Mouse (Mus musculus): ENCODE measurements around the gene Cd46. TPM values are rescaled to one million over a fixed set of nuclear protein-coding genes. Genes with fewer than 3 reads are reported as not detected.

Gene Cd46
- total and polyA plus RNA-seq, 2 experiments from 2014 or later: 0.90 to 5.3 TPM

- H3K36me3 ChIP-seq (ENCODE audit: insufficient read depth): no peaks in the 10 kb centered on the region
- ATAC-seq: no peak
- H3K9ac ChIP-seq: no peak overlapping the region
- no peak for DNase-seq
- 82% methylated on average over 2 of the region's 2 CpGs for WGBS
- 0 out of 2 replicates have a peak, but pooled peaks cover 5% of the 10 kb centered on the region for H3K4me1 ChIP-seq (ENCODE audit: insufficient read depth)
- no peak overlapping the region for H3K4me2 ChIP-seq (ENCODE audit: low read depth)
- H3K27ac ChIP-seq (ENCODE audit: low read depth, low read length): no peak overlapping the region
- no peak for TF ChIP-seq CTCF (IDR thresholded peaks at IDR 0.05; ENCODE audit: low read depth)
- no peaks in the 10 kb centered on the region for H3K9me3 ChIP-seq (ENCODE audit: low read length)
- H3K4me3 ChIP-seq (ENCODE audit: low read depth, low read length): no peak overlapping the region
- H3K27me3 ChIP-seq (ENCODE audit: insufficient read depth, low read length): no peaks in the 10 kb centered on the region
Observed at GRCm38 (mm10) chr1:195012531-195012930, 79.5 kb downstream of the Cd46 start.

GRCm38 (mm10) chr1:195006267-195006666 lies 85.8 kb downstream of the Cd46 start:
- no peaks in the 10 kb centered on the region for H3K27me3 ChIP-seq (ENCODE audit: insufficient read depth, low read length)
- ATAC-seq: no peak
- H3K36me3 ChIP-seq (ENCODE audit: insufficient read depth): no peaks in the 10 kb centered on the region

GRCm38 (mm10) chr1:195004194-195004593 lies 87.9 kb downstream of the Cd46 start:
- no peak for TF ChIP-seq CTCF (IDR thresholded peaks at IDR 0.05; ENCODE audit: low read depth)
- Histone ChIP-seq H3K27me3 (ENCODE audit: insufficient read depth, low read length) (no peaks in the 10 kb centered on the region), H3K27ac (ENCODE audit: low read depth, low read length) (no peak overlapping the region), H3K9me3 (ENCODE audit: low read length) (no peaks in the 10 kb centered on the region), H3K9ac (no peak overlapping the region), H3K4me1 (ENCODE audit: insufficient read depth) (no peaks in the 10 kb centered on the region), H3K4me2 (ENCODE audit: low read depth) (no peak overlapping the region), H3K36me3 (ENCODE audit: insufficient read depth) (no peaks in the 10 kb centered on the region), H3K4me3 (ENCODE audit: low read depth, low read length) (no peak overlapping the region)
- 80% methylated on average over 1 of the region's 1 CpGs for WGBS
- ATAC-seq (no peak), DNase-seq (no peak)

More at GRCm38 (mm10) chr1:195006267-195006666, 85.8 kb downstream of the Cd46 start:
- H3K9me3 ChIP-seq (ENCODE audit: low read length): no peaks in the 10 kb centered on the region
- H3K9ac ChIP-seq: no peak overlapping the region
- no peaks in the 10 kb centered on the region for H3K4me1 ChIP-seq (ENCODE audit: insufficient read depth)
- no peak overlapping the region for H3K27ac ChIP-seq (ENCODE audit: low read depth, low read length)
- DNase-seq: no peak
- no peak overlapping the region for H3K4me3 ChIP-seq (ENCODE audit: low read depth, low read length)
- H3K4me2 ChIP-seq (ENCODE audit: low read depth): no peak overlapping the region
- no peak for TF ChIP-seq CTCF (IDR thresholded peaks at IDR 0.05; ENCODE audit: low read depth)

- no peak for ATAC-seq
- no peaks in the 10 kb centered on the region for H3K4me1 ChIP-seq (ENCODE audit: insufficient read depth)
- H3K9me3 ChIP-seq (ENCODE audit: low read length): no peaks in the 10 kb centered on the region
- H3K27me3 ChIP-seq (ENCODE audit: insufficient read depth, low read length): no peaks in the 10 kb centered on the region
- H3K36me3 ChIP-seq (ENCODE audit: insufficient read depth): no peaks in the 10 kb centered on the region
- H3K9ac ChIP-seq: no peak overlapping the region
- DNase-seq: no peak
- H3K4me2 ChIP-seq (ENCODE audit: low read depth): no peak overlapping the region
- no peak overlapping the region for H3K27ac ChIP-seq (ENCODE audit: low read depth, low read length)
- H3K4me3 ChIP-seq (ENCODE audit: low read depth, low read length): no peak overlapping the region
- TF ChIP-seq CTCF (IDR thresholded peaks at IDR 0.05; ENCODE audit: low read depth): no peak
- 89% methylated on average over 4 of the region's 4 CpGs for WGBS
Observed at GRCm38 (mm10) chr1:195003328-195003727, 88.7 kb downstream of the Cd46 start.

GRCm38 (mm10) chr1:194998396-194998795 lies 93.7 kb downstream of the Cd46 start:
- no peaks in the 10 kb centered on the region for H3K27me3 ChIP-seq (ENCODE audit: insufficient read depth, low read length)
- 80% methylated on average over 1 of the region's 1 CpGs for WGBS
- no peak overlapping the region for H3K4me3 ChIP-seq (ENCODE audit: low read depth, low read length)
- H3K27ac ChIP-seq (ENCODE audit: low read depth, low read length): no peak overlapping the region
- no peaks in the 10 kb centered on the region for H3K9me3 ChIP-seq (ENCODE audit: low read length)
- no peak overlapping the region for H3K4me2 ChIP-seq (ENCODE audit: low read depth)
- no peaks in the 10 kb centered on the region for H3K4me1 ChIP-seq (ENCODE audit: insufficient read depth)
- DNase-seq: no peak
- H3K36me3 ChIP-seq (ENCODE audit: insufficient read depth): no peaks in the 10 kb centered on the region; the same call in 1 of the 2 replicates
- no peak for TF ChIP-seq CTCF (IDR thresholded peaks at IDR 0.05; ENCODE audit: low read depth)
- no peak for ATAC-seq
- H3K9ac ChIP-seq: no peak overlapping the region

- 91% methylated on average over 2 of the region's 2 CpGs for WGBS
- Histone ChIP-seq H3K27me3 (ENCODE audit: insufficient read depth, low read length) (no peaks in the 10 kb centered on the region), H3K9me3 (ENCODE audit: low read length) (no peaks in the 10 kb centered on the region), H3K36me3 (ENCODE audit: insufficient read depth) (no peaks in the 10 kb centered on the region; the same call in 1 of the 2 replicates), H3K4me2 (ENCODE audit: low read depth) (no peak overlapping the region), H3K9ac (no peak overlapping the region), H3K27ac (ENCODE audit: low read depth, low read length) (no peak overlapping the region), H3K4me1 (ENCODE audit: insufficient read depth) (no peaks in the 10 kb centered on the region), H3K4me3 (ENCODE audit: low read depth, low read length) (no peak overlapping the region)
- no peak for ATAC-seq
- TF ChIP-seq CTCF (IDR thresholded peaks at IDR 0.05; ENCODE audit: low read depth): no peak
- no peak for DNase-seq
Observed at GRCm38 (mm10) chr1:194995196-194995595, 96.9 kb downstream of the Cd46 start.

GRCm38 (mm10) chr1:194994262-194994661 lies 97.8 kb downstream of the Cd46 start:
- no peak overlapping the region for H3K27ac ChIP-seq (ENCODE audit: low read depth, low read length)

More at GRCm38 (mm10) chr1:194994262-194994661, 97.8 kb downstream of the Cd46 start:
- H3K4me3 ChIP-seq (ENCODE audit: low read depth, low read length): no peak overlapping the region
- no peaks in the 10 kb centered on the region for H3K9me3 ChIP-seq (ENCODE audit: low read length)
- no peak for ATAC-seq
- no peak overlapping the region for H3K4me2 ChIP-seq (ENCODE audit: low read depth)
- H3K36me3 ChIP-seq (ENCODE audit: insufficient read depth): no peaks in the 10 kb centered on the region; the same call in 1 of the 2 replicates
- TF ChIP-seq CTCF (IDR thresholded peaks at IDR 0.05; ENCODE audit: low read depth): no peak
- no peak overlapping the region for H3K9ac ChIP-seq
- 86% methylated on average over 5 of the region's 5 CpGs for WGBS
- DNase-seq: no peak
- no peaks in the 10 kb centered on the region for H3K4me1 ChIP-seq (ENCODE audit: insufficient read depth)
- H3K27me3 ChIP-seq (ENCODE audit: insufficient read depth, low read length): no peaks in the 10 kb centered on the region

Measured in forebrain, postnatal 0 days (tissue).